Mouse (Mus musculus) telencephalon, adult 2 months (tissue): ENCODE data around the gene Agfg1.

Source experiments
- DNase-seq: peaks from one replicate; pipeline ENCODE4 v3.0.0-alpha.2; 2011; ENCODE audit warnings: low read depth, low spot score

Agfg1 gene

DNA sequence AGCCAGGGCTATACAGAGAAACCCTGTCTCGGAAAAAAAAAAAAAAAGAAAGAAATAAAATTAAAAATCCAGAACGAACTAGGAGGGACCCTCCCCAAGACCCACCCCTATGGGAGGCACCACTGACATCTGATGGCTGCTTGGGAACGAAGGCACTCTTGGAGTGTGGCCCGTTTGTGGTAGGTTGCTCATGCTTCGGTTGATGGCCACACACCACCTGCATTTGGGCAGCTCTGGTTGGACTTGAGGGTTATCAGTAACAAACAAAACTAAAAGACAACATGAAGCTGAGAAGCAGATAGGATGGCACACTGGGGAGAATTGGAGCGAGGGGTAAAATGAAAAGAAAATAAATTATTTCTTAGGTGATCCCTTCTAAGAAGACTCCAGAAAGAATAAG lies 15.1 kb upstream of the Agfg1 start:
- no peak for DNase-seq

DNA sequence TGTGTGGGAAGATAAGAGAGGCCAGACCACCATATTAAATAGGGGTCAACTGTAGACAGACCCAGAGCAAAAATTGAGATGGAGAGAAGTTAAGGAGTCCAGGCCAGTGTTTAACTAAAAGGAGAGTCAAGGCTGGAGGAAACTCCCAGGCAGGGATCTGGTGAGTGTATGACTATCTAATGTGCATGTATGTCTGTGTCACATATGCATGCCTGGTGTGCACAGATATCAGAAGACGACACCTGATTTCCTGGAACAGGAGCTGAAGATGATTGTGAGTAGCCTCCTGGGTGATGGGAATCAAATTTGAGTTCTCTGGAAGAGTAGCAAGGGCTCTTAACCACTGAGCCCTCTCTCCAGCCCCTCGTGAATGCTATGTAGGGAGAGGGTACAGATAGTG lies 14.0 kb upstream of the Agfg1 start:
- no peak for DNase-seq

- no peak for DNase-seq
Measured at GRCm38 (mm10) chr1:82825783-82826182, 13.5 kb upstream of the Agfg1 start.

- no peak for DNase-seq
Measured at GRCm38 (mm10) chr1:82826911-82827310, 12.4 kb upstream of the Agfg1 start.

- DNase-seq: no peak
Measured at GRCm38 (mm10) chr1:82830771-82831170, 8.5 kb upstream of the Agfg1 start.

DNA sequence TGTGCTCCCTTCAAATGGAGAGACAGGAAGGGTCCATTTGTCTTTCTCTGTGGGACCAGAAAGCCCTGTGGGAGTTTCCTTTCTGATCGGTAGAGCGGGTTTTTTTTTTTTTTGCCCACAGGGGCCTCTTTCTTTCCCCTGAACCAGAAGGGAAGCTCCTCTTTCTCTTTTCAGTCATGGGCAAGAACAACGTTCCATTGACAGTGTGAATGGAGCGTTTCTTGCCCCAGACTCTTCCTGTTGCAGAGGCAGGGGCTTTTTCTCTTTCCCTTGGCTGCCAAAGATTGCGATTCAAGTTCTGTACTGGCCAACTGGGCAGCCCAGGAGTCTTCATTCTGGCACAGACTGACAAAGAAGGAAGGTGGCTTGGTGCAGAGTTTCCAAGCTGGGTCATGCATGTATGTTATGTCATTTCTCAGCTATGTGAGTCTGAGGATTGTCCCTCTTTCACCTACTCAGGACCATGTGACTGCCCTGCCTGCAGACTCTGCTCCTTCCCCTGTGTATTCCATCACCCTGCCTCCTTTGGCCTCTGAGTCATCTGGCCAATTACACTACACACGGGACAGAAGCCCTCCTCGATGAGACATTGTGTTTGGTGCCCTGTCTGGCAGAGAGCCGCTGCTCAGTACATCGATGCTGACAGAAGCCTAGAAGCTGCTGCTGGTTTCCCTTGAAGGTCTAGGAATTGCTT lies 7.6 kb upstream of the Agfg1 start:
- no peak for DNase-seq

- DNase-seq: no peak
Measured at GRCm38 (mm10) chr1:82832495-82833021, 6.7 kb upstream of the Agfg1 start.

GRCm38 (mm10) chr1:82833501-82833900 lies 5.8 kb upstream of the Agfg1 start:
- DNase-seq: no peak

- DNase-seq: no peak
Measured at GRCm38 (mm10) chr1:82834572-82834971, 4.7 kb upstream of the Agfg1 start.

DNA sequence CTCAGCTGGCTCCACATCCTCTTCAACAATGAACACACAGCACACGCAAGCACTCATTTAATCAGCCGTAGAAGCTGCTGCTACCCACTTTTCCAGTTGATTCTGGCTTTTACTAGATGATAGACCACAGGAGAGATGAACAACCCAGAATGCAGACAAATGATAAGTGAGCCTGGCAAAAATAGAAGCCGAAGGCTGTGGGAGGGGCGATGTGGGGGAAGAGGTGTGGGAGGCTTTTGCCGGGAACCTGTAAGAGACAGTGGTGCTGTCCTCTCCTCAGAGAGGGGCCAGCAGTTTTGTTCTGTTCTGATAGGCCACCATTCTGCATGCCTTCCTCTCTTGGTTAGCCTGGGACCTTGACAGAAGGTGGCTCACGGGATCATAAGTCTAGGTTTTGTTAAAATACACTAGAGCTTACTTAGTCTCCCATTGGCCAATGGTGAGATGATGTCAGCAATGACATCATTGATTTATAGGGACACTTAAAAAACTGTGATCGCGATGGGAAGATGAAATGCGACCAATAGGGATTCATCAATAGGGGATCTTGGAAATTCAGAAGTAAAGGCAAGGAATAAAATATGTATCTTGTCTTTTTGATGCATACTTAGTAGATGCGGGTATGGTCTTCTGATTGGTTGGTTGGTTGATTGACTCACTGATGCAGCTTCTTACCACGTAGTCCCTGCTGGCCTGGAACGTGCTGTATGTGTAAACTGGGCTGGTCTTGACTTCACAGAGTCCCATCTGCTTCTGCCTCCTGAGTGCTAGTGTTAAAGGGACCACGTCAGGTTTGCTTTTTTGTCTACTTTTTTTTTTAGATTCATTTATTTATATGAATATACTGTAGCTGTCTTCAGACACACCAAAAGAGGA lies 2.7 kb upstream of the Agfg1 start:
- DNase-seq: no peak

DNA sequence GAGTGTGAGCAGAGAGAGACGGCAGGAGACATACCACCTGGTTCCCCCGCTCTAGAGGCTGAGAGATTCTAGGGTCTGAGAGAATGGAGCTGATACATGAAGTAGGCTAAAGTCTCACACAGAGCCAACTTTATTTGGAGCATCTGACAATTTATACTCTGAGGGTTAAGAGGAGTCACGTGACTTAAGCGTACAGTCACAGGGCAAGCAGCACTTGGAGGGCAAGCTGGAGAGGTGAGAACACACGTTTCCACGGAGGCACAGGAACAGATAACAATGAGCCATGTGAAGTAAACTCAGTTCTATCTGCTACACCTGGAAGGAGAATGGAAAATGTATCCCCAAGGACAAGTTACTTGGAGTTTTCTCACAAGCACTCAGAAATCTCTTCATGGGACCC lies 1.7 kb upstream of the Agfg1 start:
- DNase-seq: no peak

DNA sequence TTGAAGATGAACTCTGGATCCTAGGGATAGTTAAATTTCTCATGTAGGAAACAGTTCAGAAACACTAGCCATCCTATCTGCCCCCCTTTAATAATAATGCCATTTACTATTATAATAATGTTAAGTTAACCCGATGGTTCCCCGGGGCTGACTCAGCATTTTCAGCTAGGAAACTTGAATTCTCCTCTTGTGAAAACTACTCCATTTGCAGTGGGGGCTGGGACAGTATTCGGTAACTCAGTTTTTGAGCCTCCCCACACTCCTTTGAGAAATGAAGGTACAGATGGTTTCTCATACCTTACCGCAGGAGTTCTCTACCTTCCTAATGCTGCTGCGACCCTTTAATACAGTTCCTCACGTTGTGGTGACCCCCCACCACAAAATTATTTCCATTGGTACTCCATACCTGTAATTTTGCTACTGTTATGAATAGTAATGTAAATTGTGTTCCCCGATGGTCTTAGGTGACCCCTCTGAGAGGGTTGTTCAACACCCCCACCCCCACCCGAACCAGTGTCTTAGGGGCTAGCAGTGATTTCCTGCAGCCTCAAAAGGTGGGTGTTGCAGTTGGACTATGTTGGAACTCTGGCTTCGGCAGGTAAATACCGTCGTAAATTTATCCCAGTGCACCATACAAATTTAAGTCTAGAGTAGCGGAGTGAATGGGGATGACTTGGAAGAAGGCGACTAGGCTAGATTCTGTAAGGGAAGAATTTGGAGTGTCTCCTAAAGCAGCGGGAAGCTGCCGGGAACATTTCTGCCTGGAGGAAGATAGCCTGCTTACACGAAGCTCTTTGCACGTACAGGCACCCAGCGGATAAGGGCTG lies 601 bp upstream of the Agfg1 start:
- no peak for DNase-seq

GRCm38 (mm10) chr1:82839614-82840421 lies 535 bp downstream of the Agfg1 start:
- DNase-seq: no peak

- DNase-seq: no peak
Measured at GRCm38 (mm10) chr1:82855729-82856128, 16.4 kb downstream of the Agfg1 start.

- DNase-seq: no peak
Measured at GRCm38 (mm10) chr1:82858236-82858635, 19.0 kb downstream of the Agfg1 start.

- DNase-seq: no peak
Measured at GRCm38 (mm10) chr1:82860391-82860790, 21.1 kb downstream of the Agfg1 start.

GRCm38 (mm10) chr1:82870202-82870601 lies 30.9 kb downstream of the Agfg1 start:
- no peak for DNase-seq

DNA sequence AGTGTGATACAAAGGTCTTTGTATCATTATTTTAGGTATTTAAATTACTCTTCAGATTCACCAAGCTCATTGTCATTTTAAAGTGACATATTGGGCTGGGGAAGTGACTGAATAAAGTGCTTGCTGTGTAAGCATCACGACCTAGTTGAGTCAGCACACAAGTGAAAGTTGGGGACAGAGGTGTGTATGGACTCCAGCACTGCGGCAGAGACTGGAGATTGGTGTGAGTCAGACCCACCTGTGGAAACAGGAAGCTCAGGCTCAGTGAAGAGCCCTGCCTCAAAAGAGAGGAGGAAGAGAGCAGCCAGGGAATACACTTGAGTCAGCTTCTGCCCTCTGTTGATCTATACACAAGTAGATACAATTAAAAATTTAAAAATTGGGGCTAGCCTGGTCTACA lies 39.9 kb downstream of the Agfg1 start:
- no peak for DNase-seq

- no peak for DNase-seq
Measured at GRCm38 (mm10) chr1:82880196-82880595, 40.9 kb downstream of the Agfg1 start.

- no peak for DNase-seq
Measured at GRCm38 (mm10) chr1:82893269-82893668, 54.0 kb downstream of the Agfg1 start.

GRCm38 (mm10) chr1:82900567-82900966 lies 61.3 kb downstream of the Agfg1 start:
- DNase-seq: no peak
